ENCODE assay signal across 15 mouse cellular contexts in genomic region chr3:153395351-153395750, GRCm38 (mm10).
"Had no signal": no experiment of that assay in that cellular context is flagged by ENCODE, and none has a peak within 500 bp of the region (broad histone marks: within the 10 kb centered on the region; RNA-seq: fewer than 3 reads in every experiment).

No protein-coding gene starts in this region.

- ATAC-seq: liver, embryonic 12.5 days; liver, postnatal 0 days; lung, postnatal 0 days; midbrain, embryonic 15.5 days; midbrain, embryonic 16.5 days had no signal

- DNase-seq: liver; liver, embryonic 13.5 days; liver, postnatal 0 days; lung, adult 18-20 months; lung, adult 2 months; lung, embryonic 14.5 days; lung, postnatal 10 days; lung, postnatal 14 days; lung, postnatal 36 days; lung, postnatal 4 days; midbrain, embryonic 14.5 days had no signal
